Mouse (Mus musculus): Measurements from ENCODE around the gene Slc35f1. TPM values are rescaled to one million over a fixed set of nuclear protein-coding genes. Genes with fewer than 3 reads are reported as not detected.

Gene Slc35f1
- total and polyA plus RNA-seq, 3 experiments, result 0.07 to 0.11 TPM; not detected in 1

- Histone ChIP-seq H3K79me2 (replicated peaks; ENCODE audit: control insufficient read depth, extremely low read depth, insufficient read depth, poor library complexity, severe bottlenecking) (no peaks in the 10 kb centered on the region), H3K9me3 (replicated peaks; ENCODE audit: low read length) (no peaks in the 10 kb centered on the region), H3K36me3 (replicated peaks in 1 of 2; ENCODE audit: control insufficient read depth in 1 of 2, insufficient read depth in 1 of 2, low read length in 1 of 2) (no peaks in the 10 kb centered on the region), H3K27me3 (replicated peaks) (no peaks in the 10 kb centered on the region), H3K9ac (ENCODE audit: insufficient read depth, low read depth) (no peak overlapping the region), H3K4me1 (ENCODE audit: control insufficient read depth in 1 of 2, insufficient read depth in 2 of 2) (no peaks in the 10 kb centered on the region), H3K27ac (ENCODE audit: insufficient read depth, low read depth) (no peak overlapping the region), H3K4me3 (replicated peaks in 1 of 3; ENCODE audit: low read depth in 2 of 3, low read length in 2 of 3, poor library complexity in 1 of 3) (no peak overlapping the region), H3K4me2 (ENCODE audit: insufficient read depth, low read depth, poor library complexity, severe bottlenecking) (no peak overlapping the region)
- TF ChIP-seq UBTF (IDR thresholded peaks at IDR 0.05; ENCODE audit: low read depth, low read length) (no peak), MAZ (IDR thresholded peaks at IDR 0.05; ENCODE audit: low read depth, low read length) (no peak), RCOR1 (conservative IDR thresholded peaks at IDR 0.05; ENCODE audit: low read depth, low read length) (no peak), HCFC1 (IDR thresholded peaks at IDR 0.05; ENCODE audit: low read depth, low read length) (no peak), ETS1 (conservative IDR thresholded peaks at IDR 0.05; ENCODE audit: low read depth, low read length) (no peak), CHD1 (IDR thresholded peaks at IDR 0.05; ENCODE audit: low read depth, low read length) (no peak)
- in situ Hi-C loops (cut with MboI; ENCODE audit: low pct_ligation_motif_present, low pct_unique_long_range_greater_than_20kb, low sequenced_read_pairs) (no loop called here), dilution Hi-C loops (cut with MboI; ENCODE audit: extremely low pct_ligation_motif_present, extremely low pct_unique_long_range_greater_than_20kb, low sequenced_read_pairs) (no loop called here)
- DNase-seq (ENCODE audit: extremely low read depth), result no peak
Observed at GRCm38 (mm10) chr10:53091525-53091924, 401.2 kb downstream of the Slc35f1 start.

DNA sequence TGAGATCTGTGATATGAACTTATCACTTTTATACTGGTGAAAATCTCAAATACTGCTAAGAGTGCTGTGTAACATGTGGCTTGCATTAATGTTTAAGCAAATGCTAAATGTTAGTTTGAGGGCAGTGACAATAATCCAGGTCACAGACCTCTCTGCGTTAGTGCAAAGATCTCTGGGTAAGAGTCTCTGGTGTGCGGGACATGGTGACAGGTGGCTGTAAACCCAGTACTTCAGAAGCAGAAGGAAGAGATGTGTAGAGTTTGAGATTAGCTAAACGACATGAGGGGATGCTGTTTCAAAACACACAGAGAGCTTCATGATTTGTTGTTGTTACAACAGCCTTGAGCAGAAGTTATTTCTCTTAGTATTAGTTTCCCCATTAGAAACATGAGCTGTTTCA, 406.1 kb downstream of the Slc35f1 start:
- DNase-seq (ENCODE audit: extremely low read depth), result no peak
- H3K79me2 ChIP-seq (replicated peaks; ENCODE audit: control insufficient read depth, extremely low read depth, insufficient read depth, poor library complexity, severe bottlenecking), result no peaks in the 10 kb centered on the region
- in situ Hi-C loops (cut with MboI; ENCODE audit: low pct_ligation_motif_present, low pct_unique_long_range_greater_than_20kb, low sequenced_read_pairs), result no loop called here
- no peaks in the 10 kb centered on the region for H3K9me3 ChIP-seq (replicated peaks; ENCODE audit: low read length)
- H3K36me3 ChIP-seq (replicated peaks in 1 of 2; ENCODE audit: control insufficient read depth in 1 of 2, insufficient read depth in 1 of 2, low read length in 1 of 2), result no peaks in the 10 kb centered on the region
- H3K9ac ChIP-seq (ENCODE audit: insufficient read depth, low read depth), result no peak overlapping the region
- no peak overlapping the region for H3K4me2 ChIP-seq (ENCODE audit: insufficient read depth, low read depth, poor library complexity, severe bottlenecking)
- no peaks in the 10 kb centered on the region for H3K27me3 ChIP-seq (replicated peaks)
- TF ChIP-seq MAFK (IDR thresholded peaks at IDR 0.05; ENCODE audit: insufficient replicate concordance, low read length) (no peak), USF1 (IDR thresholded peaks at IDR 0.05; ENCODE audit: low read depth, low read length) (no peak), ZKSCAN1 (IDR thresholded peaks at IDR 0.05; ENCODE audit: borderline replicate concordance, low read depth, low read length) (no peak), RCOR1 (conservative IDR thresholded peaks at IDR 0.05; ENCODE audit: low read depth, low read length) (no peak), NRF1 (IDR thresholded peaks at IDR 0.05; ENCODE audit: low read depth, low read length) (no peak), TBP (conservative IDR thresholded peaks at IDR 0.05; ENCODE audit: low read depth, low read length) (no peak), CHD1 (IDR thresholded peaks at IDR 0.05; ENCODE audit: low read depth, low read length) (no peak), GABPA (IDR thresholded peaks at IDR 0.05; ENCODE audit: insufficient replicate concordance, low read depth, low read length) (no peak), SMC3 (IDR thresholded peaks at IDR 0.05; ENCODE audit: low read depth, low read length) (no peak), EP300 (IDR thresholded peaks at IDR 0.05; ENCODE audit: low read length) (no peak), ZC3H11A (IDR thresholded peaks at IDR 0.05; ENCODE audit: low read depth, low read length) (no peak), ZMIZ1 (IDR thresholded peaks at IDR 0.05; ENCODE audit: low read depth, low read length) (no peak), UBTF (IDR thresholded peaks at IDR 0.05; ENCODE audit: low read depth, low read length) (no peak), JUN (IDR thresholded peaks at IDR 0.05; ENCODE audit: insufficient read depth, low read depth, low read length) (no peak), PAX5 (IDR thresholded peaks at IDR 0.05; ENCODE audit: low read length) (no peak), JUND (conservative IDR thresholded peaks at IDR 0.05; ENCODE audit: low read depth, low read length) (no peak), E2F4 (IDR thresholded peaks at IDR 0.05; ENCODE audit: insufficient replicate concordance, low read depth, low read length) (no peak), CHD2 (IDR thresholded peaks at IDR 0.05; ENCODE audit: low read length) (no peak)
- no peak overlapping the region for H3K4me3 ChIP-seq (replicated peaks in 1 of 3; ENCODE audit: low read depth in 2 of 3, low read length in 2 of 3, poor library complexity in 1 of 3)
- H3K4me1 ChIP-seq (ENCODE audit: control insufficient read depth in 1 of 2, insufficient read depth in 2 of 2), result no peaks in the 10 kb centered on the region
- dilution Hi-C loops (cut with MboI; ENCODE audit: extremely low pct_ligation_motif_present, extremely low pct_unique_long_range_greater_than_20kb, low sequenced_read_pairs), result no loop called here
- H3K27ac ChIP-seq (ENCODE audit: insufficient read depth, low read depth), result no peak overlapping the region

All from CH12.LX (cell line).